Mouse (Mus musculus) spleen, postnatal 4 days (tissue): ENCODE results near the gene Pcnx.

Experiments
- DNase-seq, 2 experiments: peaks; one replicate each; pipeline ENCODE4 v3.0.0; 2022; ENCODE audit warnings: low spot score in 2 of 2

The Pcnx gene

GRCm38 (mm10) chr12:81895986-81896385 is 36.2 kb downstream of the Pcnx start:
- DNase-seq, result no peak

GRCm38 (mm10) chr12:81904456-81904855 is 44.6 kb downstream of the Pcnx start:
- no peak for DNase-seq

GRCm38 (mm10) chr12:81905865-81906264 is 46.0 kb downstream of the Pcnx start:
- no peak for DNase-seq

- DNase-seq, result no peak
These were observed 48.0 kb downstream of the Pcnx start for GRCm38 (mm10) chr12:81907741-81908357.

- DNase-seq, result no peak
These were observed 50.6 kb downstream of the Pcnx start for GRCm38 (mm10) chr12:81910439-81910838.

GRCm38 (mm10) chr12:81915176-81915950 is 55.5 kb downstream of the Pcnx start:
- peak; percentile 54 to 80 for DNase-seq

- DNase-seq, result peak in 1 of 2 experiments; percentile 60
These were observed 58.5 kb downstream of the Pcnx start for GRCm38 (mm10) chr12:81918346-81918745.

- peak in 1 of 2 experiments; percentile 56 for DNase-seq
These were observed 59.1 kb downstream of the Pcnx start for GRCm38 (mm10) chr12:81918886-81919285.

GRCm38 (mm10) chr12:81920027-81920426 is 60.2 kb downstream of the Pcnx start:
- DNase-seq, result peak in 1 of 2 experiments; percentile 43

GRCm38 (mm10) chr12:81920614-81921013 is 60.8 kb downstream of the Pcnx start:
- DNase-seq, result no peak

- no peak for DNase-seq
These were observed 62.0 kb downstream of the Pcnx start for GRCm38 (mm10) chr12:81921785-81922184.

- DNase-seq, result no peak
These were observed 63.0 kb downstream of the Pcnx start for GRCm38 (mm10) chr12:81922838-81923237.

- no peak for DNase-seq
These were observed 67.3 kb downstream of the Pcnx start for GRCm38 (mm10) chr12:81927163-81927562.

- DNase-seq, result no peak
These were observed 68.0 kb downstream of the Pcnx start for GRCm38 (mm10) chr12:81927643-81928381.

- DNase-seq, result no peak
These were observed 68.6 kb downstream of the Pcnx start for GRCm38 (mm10) chr12:81928382-81928770.

GRCm38 (mm10) chr12:81932015-81932414 is 72.2 kb downstream of the Pcnx start:
- no peak for DNase-seq

- DNase-seq, result no peak
These were observed 73.6 kb downstream of the Pcnx start for GRCm38 (mm10) chr12:81933430-81933829.

GRCm38 (mm10) chr12:81934510-81934909 is 74.7 kb downstream of the Pcnx start:
- DNase-seq, result no peak

GRCm38 (mm10) chr12:81936066-81936465 is 76.2 kb downstream of the Pcnx start:
- no peak for DNase-seq

- no peak for DNase-seq
These were observed 81.4 kb downstream of the Pcnx start for GRCm38 (mm10) chr12:81941191-81941590.

GRCm38 (mm10) chr12:81943331-81944062 is 83.7 kb downstream of the Pcnx start:
- DNase-seq, result no peak

GRCm38 (mm10) chr12:81949026-81949425 is 89.2 kb downstream of the Pcnx start:
- DNase-seq, result no peak
